Mouse (Mus musculus) monocyte, adult 2 months (primary cell): ENCODE results near the gene Chsy1.
"Not testable (repeated sequence)": the region's sequence is repeated elsewhere in the genome, so short reads cannot be mapped to it uniquely, and the experiment has no call there.

Experiments
- DNase-seq, 2 experiments: peaks; one replicate each; pipeline ENCODE4 v3.0.0; 2022; ENCODE audit warnings: low spot score in 2 of 2, low read depth in 1 of 2

Chsy1 gene

DNA sequence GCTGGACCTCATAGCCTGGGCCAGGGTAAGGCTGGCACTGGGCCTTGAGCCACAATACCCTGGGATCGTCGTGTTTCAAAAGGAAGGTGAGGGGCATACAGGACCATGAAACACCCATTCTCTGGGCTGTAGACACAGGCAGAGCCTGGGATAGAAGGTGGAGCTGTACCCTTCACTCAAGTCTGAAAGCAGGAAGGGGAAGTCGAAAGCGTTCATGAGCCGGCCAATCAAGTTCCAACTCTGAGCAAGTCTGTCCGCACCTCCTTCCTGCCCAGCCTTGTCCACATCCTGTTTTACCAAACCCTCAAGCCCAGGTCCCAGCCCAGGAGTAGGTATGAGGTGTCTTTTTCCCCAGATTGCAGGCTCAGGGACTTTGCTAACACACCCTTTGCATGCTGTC, 66.4 kb downstream of the Chsy1 start:
- DNase-seq: peak in 1 of 2 experiments; percentile 18

GRCm38 (mm10) chr7:66176256-66176655, 66.9 kb downstream of the Chsy1 start:
- no peak for DNase-seq

DNA sequence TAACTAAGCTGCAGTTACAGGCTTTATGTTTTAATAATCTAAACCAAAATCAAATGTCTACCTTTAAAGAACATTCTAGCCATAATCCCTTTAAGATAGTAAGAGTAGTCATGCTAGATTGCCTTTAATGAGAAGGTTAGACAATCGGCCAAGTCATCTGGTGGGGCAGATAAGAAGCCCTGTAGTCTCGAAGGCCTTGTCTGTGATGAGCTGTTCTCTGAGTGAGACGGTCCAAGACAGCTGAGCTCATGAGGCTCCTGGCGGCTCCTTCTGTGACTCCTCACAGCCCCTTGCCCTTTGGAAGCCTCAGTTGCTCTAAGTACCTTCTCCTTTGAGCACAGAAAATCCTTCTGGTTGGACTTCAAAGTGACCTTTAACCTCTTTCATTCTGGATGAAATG, 67.6 kb downstream of the Chsy1 start:
- DNase-seq: no peak

- DNase-seq: no peak
Measured at GRCm38 (mm10) chr7:66178101-66178500, 68.8 kb downstream of the Chsy1 start.

GRCm38 (mm10) chr7:66179120-66179581, 69.8 kb downstream of the Chsy1 start:
- no peak for DNase-seq

GRCm38 (mm10) chr7:66179711-66180110, 70.4 kb downstream of the Chsy1 start:
- no peak for DNase-seq

GRCm38 (mm10) chr7:66180260-66180659, 70.9 kb downstream of the Chsy1 start:
- no peak for DNase-seq

- DNase-seq: no peak
Measured at GRCm38 (mm10) chr7:66180711-66181365, 71.5 kb downstream of the Chsy1 start.

GRCm38 (mm10) chr7:66182075-66182715, 72.9 kb downstream of the Chsy1 start:
- DNase-seq: no peak

DNA sequence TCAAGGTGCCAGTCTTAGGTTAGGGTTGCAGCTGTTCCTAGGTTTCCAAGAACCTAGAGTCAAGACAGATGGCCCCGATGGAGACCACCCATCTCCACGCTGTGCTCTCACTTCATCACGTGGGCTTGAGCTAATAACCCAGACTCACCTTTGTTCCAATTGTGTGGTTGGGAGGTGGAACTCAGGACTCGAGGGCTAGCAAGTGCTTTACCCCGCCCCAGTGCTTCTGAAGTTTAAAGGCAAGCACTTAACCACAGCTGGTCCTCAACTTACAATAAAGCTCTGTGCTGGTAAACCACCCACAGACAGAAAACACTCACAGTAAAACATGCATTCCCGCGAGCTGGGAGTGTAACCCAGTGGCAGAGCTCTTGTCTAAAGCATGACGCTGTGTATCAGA, 74.1 kb downstream of the Chsy1 start:
- DNase-seq: no peak

GRCm38 (mm10) chr7:66184026-66184425, 74.7 kb downstream of the Chsy1 start:
- DNase-seq: no peak

DNA sequence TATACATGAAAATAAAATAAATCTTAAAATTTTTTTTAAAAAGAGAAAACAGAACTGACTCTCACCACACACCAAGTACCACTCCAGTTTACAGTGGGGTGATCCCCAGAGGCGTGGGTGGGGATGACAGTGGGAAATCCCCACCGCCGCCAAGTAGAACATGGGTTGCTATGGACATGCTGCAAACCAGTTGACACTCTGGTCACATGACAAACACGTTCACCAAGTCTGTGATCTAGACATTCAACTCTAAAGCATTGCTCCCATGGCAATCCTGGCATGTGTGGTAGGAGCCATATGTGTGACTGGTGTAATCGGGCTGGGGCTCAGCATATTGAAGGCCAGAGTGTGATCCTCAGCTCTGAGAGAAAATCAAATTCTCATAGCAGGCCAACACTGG, 76.1 kb downstream of the Chsy1 start:
- DNase-seq: no peak

- no peak for DNase-seq
Measured at GRCm38 (mm10) chr7:66187581-66188231, 78.4 kb downstream of the Chsy1 start.

DNA sequence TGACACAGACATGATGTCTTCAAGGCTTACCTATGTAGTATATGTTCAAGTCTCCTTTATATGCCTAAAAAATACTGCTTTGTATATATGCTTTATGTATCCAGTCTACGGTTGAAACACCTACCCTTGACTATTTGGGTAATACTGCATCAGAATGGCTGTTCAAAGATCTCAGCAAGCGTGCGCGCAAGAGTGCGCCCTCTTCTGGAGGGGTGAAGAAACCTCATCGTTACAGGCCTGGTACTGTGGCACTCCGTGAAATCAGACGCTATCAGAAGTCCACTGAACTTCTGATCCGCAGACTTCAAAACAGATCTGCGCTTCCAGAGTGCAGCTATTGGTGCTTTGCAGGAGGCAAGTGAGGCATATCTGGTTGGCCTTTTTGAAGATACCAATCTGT, 81.1 kb downstream of the Chsy1 start:
- DNase-seq: not testable (repeated sequence)

GRCm38 (mm10) chr7:66194511-66194910, 85.2 kb downstream of the Chsy1 start:
- DNase-seq: no peak

DNA sequence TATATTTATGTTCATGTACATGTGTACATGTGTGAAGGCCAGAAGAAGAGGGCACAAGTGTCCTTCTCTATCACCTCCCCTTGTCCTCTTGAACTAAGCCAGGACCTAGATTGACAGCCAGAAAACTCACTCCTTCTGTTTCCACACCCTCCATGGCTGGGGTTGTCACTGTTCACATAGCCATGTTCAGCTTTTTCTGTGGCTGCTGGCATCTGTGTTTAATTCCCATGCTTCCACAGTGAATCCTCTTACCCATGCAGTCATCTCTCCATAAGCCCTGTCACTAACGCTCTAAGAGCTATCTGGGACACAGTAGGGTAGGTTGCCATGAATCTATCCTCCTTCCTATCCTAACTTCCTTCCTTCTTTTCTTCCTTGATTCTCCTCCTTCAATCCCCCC, 86.6 kb downstream of the Chsy1 start:
- DNase-seq: no peak

- DNase-seq: no peak
Measured at GRCm38 (mm10) chr7:66196609-66197445, 87.5 kb downstream of the Chsy1 start.

DNA sequence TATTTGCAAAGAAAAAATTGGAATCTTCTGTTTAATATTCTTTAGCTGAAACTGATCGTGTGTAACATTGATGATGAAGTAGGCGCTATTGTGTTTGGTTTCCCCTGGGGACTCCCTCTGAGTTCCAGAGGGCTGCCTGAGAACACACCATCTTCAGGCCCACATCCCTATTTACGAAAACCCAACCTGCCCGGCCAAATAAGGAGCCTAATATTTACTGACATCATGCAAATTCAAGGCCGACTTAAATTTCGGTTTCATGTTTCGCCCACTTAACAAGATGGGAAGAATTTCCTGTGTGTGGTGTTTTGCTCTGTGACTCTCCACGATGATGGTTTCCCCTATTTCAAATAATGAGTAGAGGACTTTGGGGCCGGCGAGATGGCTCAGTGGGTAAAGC, 89.1 kb downstream of the Chsy1 start:
- no peak for DNase-seq

DNA sequence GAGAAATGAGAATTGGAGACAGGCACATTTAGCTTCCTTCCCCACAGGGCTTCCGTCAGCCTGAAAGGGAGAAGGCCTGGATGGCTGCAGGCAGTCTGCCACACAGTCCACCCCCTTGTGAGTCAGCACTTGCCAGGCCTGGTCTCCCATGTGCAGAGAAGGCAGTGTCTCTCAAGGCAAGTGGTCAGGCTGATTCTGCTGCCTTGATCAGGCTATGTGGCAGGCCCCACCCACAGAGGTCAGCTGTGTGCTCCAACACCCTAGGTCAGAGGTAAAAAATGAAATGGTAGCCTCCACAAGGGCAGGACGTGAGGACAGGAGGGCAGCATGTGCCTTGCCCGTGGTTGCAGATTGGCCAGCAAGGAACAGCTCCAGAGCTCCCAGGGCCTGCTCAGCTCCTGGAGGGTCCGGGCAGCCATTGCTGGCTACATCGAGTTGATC, 90.1 kb downstream of the Chsy1 start:
- DNase-seq: no peak

- DNase-seq: no peak
Measured at GRCm38 (mm10) chr7:66200383-66200782, 91.1 kb downstream of the Chsy1 start.

DNA sequence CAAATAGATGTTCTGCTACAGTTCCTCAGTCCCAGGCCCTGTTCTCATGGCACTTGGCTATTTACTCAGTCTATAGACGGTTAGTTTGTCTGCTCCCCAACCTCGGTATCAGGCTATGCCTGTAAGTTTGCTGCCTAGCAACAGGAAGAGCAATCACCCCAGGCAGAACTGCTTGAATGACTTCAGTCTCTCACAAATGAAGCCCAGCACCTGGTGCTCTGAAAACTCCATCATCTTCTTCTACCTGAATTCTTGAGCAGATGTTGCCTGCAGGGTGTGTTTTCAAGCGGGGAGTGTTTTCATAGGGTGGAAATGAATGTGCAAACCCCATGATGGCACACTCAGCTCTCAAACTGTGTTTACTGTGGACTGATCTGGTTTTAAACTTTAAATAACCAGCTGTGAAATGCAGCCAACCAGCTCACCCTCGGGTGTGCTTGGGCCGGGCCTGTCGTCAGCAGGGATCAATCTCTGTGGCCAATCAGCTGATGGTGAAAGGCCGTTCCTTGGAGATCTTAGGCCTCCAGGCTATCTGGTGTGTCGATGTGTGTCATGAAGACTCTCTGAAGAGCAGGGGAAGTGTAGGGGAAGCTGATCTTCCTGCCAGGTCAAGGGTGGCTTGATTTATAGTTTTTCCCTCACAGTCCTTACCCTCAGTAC, 91.6 kb downstream of the Chsy1 start:
- no peak for DNase-seq
